Mouse (Mus musculus): ENCODE results near the gene Man1a2.

- no peak for TF ChIP-seq CTCF (IDR thresholded peaks at IDR 0.05; ENCODE audit: low read depth, low read length)
- no peak for TF ChIP-seq POLR2A (IDR thresholded peaks at IDR 0.05; ENCODE audit: extremely low read depth, insufficient read depth, low read length)
Measured at GRCm38 (mm10) chr3:100618511-100618910, 66.8 kb downstream of the Man1a2 start.
